Mouse (Mus musculus) heart, postnatal 0 days (tissue): ENCODE data around the gene Phkg1. TPM values are rescaled to one million over a fixed set of nuclear protein-coding genes. Genes with fewer than 3 reads are reported as not detected.
A peak's percentile ranks its signal among the peaks of the same experiment; 100 is the strongest.

Source experiments
- ATAC-seq: fragments of 200-750 bp; cut with Nextera tagmentation; 2 replicates; pipeline ENCODE4 v1.8.0; 2017; ENCODE audit warnings: low read depth, moderate number of reproducible peaks, moderate library complexity; ENCODE audit not compliant: insufficient read depth
- DNase-seq: peaks from one replicate; pipeline ENCODE4 v3.0.0-alpha.2; 2016; ENCODE audit warnings: low spot score
- H3K27ac ChIP-seq: fragments of 300-500 bp; sonication (generic); 2 replicates; pipeline ENCODE4 v1.5.1; 2014; ENCODE audit warnings: low read depth, mild to moderate bottlenecking
- H3K27me3 ChIP-seq: fragments of 300-500 bp; sonication (generic); 2 replicates; pipeline ENCODE4 v1.6.1; 2014; ENCODE audit warnings: low read length, mixed read lengths; ENCODE audit not compliant: control insufficient read depth, insufficient read depth
- H3K36me3 ChIP-seq: fragments of 300-500 bp; sonication (generic); replicated peaks from 2 replicates; pipeline ENCODE4 v1.6.1; 2014; ENCODE audit warnings: low read length, mixed read lengths; ENCODE audit not compliant: control insufficient read depth, insufficient read depth
- H3K4me1 ChIP-seq: fragments of 300-500 bp; sonication (generic); 2 replicates; pipeline ENCODE4 v1.6.1; 2014; ENCODE audit warnings: antibody characterized with exemption; ENCODE audit not compliant: control insufficient read depth, insufficient read depth
- H3K4me2 ChIP-seq: fragments of 300-500 bp; sonication (generic); 2 replicates; pipeline ENCODE4 v1.6.1; 2014; ENCODE audit warnings: low read depth, mild to moderate bottlenecking, low read length, moderate library complexity
- H3K4me3 ChIP-seq: fragments of 300-500 bp; sonication (generic); 2 replicates; pipeline ENCODE4 v1.5.1; 2014; ENCODE audit warnings: low read depth, low read length
- H3K9ac ChIP-seq: fragments of 300-500 bp; sonication (generic); replicated peaks from 2 replicates; pipeline ENCODE4 v1.6.1; 2014; ENCODE audit warnings: low read depth, low read length, mixed read lengths
- H3K9me3 ChIP-seq: fragments of 300-500 bp; sonication (generic); replicated peaks from 2 replicates; pipeline ENCODE4 v1.6.1; 2016; ENCODE audit warnings: low read length; ENCODE audit not compliant: control insufficient read depth
- CTCF ChIP-seq: IDR thresholded peaks from 2 replicates; pipeline ENCODE4 v1.5.1; 2016; ENCODE audit warnings: antibody characterized with exemption, control low read depth, low read depth
- EP300 ChIP-seq: IDR thresholded peaks from 2 replicates; pipeline ENCODE4 v1.6.1; 2016; ENCODE audit warnings: antibody characterized with exemption, low read depth
- WGBS: fragments of 180-500 bp; shearing (Covaris S2); extraction: QIAGEN DNeasy Blood & Tissue Kit; methylation state at CpG from one replicate; pipeline ENCODE4 v1.1.7; 2014; 5-methylcytosine and 5-hydroxymethylcytosine counted together
- polyA plus RNA-seq: library from polyadenylated mRNA; unstranded; fragments of >200 nt; fragmentation: Nextera tagmentation; extraction: Ambion mirVana; gene quantifications from 2 replicates; pipeline ENCODE4 v1.2.1, GENCODE M21; 2015
- total RNA-seq: library from RNA; depleted of rRNA; stranded (reverse); fragments of >200 nt; gene quantifications from 2 replicates; pipeline ENCODE4 v1.2.3, GENCODE M21; 2014; ENCODE audit warnings: low replicate concordance

Phkg1 gene
- total and polyA plus RNA-seq, 2 experiments from 2014 or later, result 2.5 to 9.6 TPM

GRCm38 (mm10) chr5:129914024-129914423 is 15.7 kb upstream of the Phkg1 start:
- Histone ChIP-seq H3K27ac (no peak overlapping the region), H3K9ac (no peak overlapping the region), H3K4me1 (no peaks in the 10 kb centered on the region), H3K9me3 (no peaks in the 10 kb centered on the region), H3K27me3 (no peaks in the 10 kb centered on the region), H3K36me3 (no peaks in the 10 kb centered on the region), H3K4me2 (no peak overlapping the region), H3K4me3 (no peak overlapping the region)
- DNase-seq, result no peak
- no peak for ATAC-seq
- 27% methylated on average over 2 of the region's 2 CpGs for WGBS
- TF ChIP-seq CTCF, result peak; percentile 45
- TF ChIP-seq EP300, result no peak

DNA sequence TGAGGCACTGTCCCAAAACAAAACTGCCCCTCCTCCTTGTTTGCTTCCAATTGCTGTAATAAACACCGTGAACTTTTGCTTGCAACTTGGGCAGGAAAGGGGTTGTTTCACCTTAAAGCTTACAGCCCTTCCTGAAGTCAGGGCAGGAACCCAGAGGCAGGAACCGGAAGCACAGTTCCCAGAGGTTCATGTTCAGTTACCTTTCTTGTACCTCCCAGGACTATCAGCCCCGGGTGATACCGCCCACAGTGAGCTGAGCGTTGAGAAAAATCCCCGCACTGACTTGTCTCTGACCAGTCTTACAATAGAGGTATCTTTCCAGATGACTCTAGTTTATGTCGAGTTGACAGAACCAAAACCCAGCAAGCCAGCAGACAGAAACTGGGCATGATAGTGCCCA is 11.2 kb upstream of the Phkg1 start:
- no peaks in the 10 kb centered on the region for H3K36me3 ChIP-seq
- no peak overlapping the region for H3K9ac ChIP-seq
- no peak for ATAC-seq
- H3K4me3 ChIP-seq, result no peak overlapping the region
- no peak overlapping the region for H3K27ac ChIP-seq
- TF ChIP-seq CTCF (no peak), EP300 (no peak)
- no peaks in the 10 kb centered on the region for H3K9me3 ChIP-seq
- H3K4me1 ChIP-seq, result 0 out of 2 replicates have a peak, but pooled peaks cover 4% of the 10 kb centered on the region
- no peak for DNase-seq
- H3K27me3 ChIP-seq, result no peaks in the 10 kb centered on the region
- no peak overlapping the region for H3K4me2 ChIP-seq
- 74% methylated on average over 7 of the region's 7 CpGs for WGBS

- peak overlapping the region; percentile 58 for H3K4me3 ChIP-seq
- ATAC-seq, result no peak
- H3K4me2 ChIP-seq, result peak overlapping the region; percentile 77
- TF ChIP-seq EP300, result no peak
- no peak for TF ChIP-seq CTCF
- no peak overlapping the region for H3K27ac ChIP-seq
- no peaks in the 10 kb centered on the region for H3K9me3 ChIP-seq
- H3K9ac ChIP-seq, result 0 out of 2 replicates have a peak overlapping the region, but pooled peaks have one; percentile 51
- DNase-seq, result no peak
- 0 out of 2 replicates have a peak, but pooled peaks cover 4% of the 10 kb centered on the region for H3K4me1 ChIP-seq
- WGBS, result 69% methylated on average over 9 of the region's 9 CpGs
- H3K36me3 ChIP-seq, result no peaks in the 10 kb centered on the region
- no peaks in the 10 kb centered on the region for H3K27me3 ChIP-seq
Measured at GRCm38 (mm10) chr5:129909147-129909546, 10.8 kb upstream of the Phkg1 start.

GRCm38 (mm10) chr5:129908242-129908965 is 10.1 kb upstream of the Phkg1 start, which contains the start of gene Nupr1l:
Gene Nupr1l, plus strand, starts transcription at chr5:129908540.
- H3K27me3 ChIP-seq, result no peaks in the 10 kb centered on the region
- peak within 1 kb of the TSS; percentile 58 for H3K4me3 ChIP-seq
- 0 out of 2 replicates have a peak, but pooled peaks cover 4% of the 10 kb centered on the region for H3K4me1 ChIP-seq
- no peaks in the 10 kb centered on the region for H3K36me3 ChIP-seq
- TF ChIP-seq EP300 (peak; percentile 68; the same call in 1 of the 2 replicates), CTCF (peak; percentile 27)
- peak within 1 kb of the TSS; percentile 77 for H3K4me2 ChIP-seq
- peak within 1 kb of the TSS; percentile 51 for H3K9ac ChIP-seq
- DNase-seq (peak; percentile 91), ATAC-seq (peak; percentile 97)
- under 1% methylated on average over 63 of the region's 63 CpGs for WGBS
- peak within 1 kb of the TSS; percentile 82 for H3K27ac ChIP-seq
- H3K9me3 ChIP-seq, result no peaks in the 10 kb centered on the region

GRCm38 (mm10) chr5:129907775-129908174 is 9.4 kb upstream of the Phkg1 start:
- WGBS, result 28% methylated on average over 4 of the region's 4 CpGs

More at GRCm38 (mm10) chr5:129907775-129908174, 9.4 kb upstream of the Phkg1 start:
- peak overlapping the region; percentile 51 for H3K9ac ChIP-seq
- no peaks in the 10 kb centered on the region for H3K27me3 ChIP-seq
- peak overlapping the region; percentile 58 for H3K4me3 ChIP-seq
- no peaks in the 10 kb centered on the region for H3K9me3 ChIP-seq
- TF ChIP-seq EP300, result no peak
- TF ChIP-seq CTCF, result no peak
- no peak overlapping the region for H3K27ac ChIP-seq
- ATAC-seq (no peak), DNase-seq (no peak)
- H3K4me1 ChIP-seq, result 0 out of 2 replicates have a peak, but pooled peaks cover 4% of the 10 kb centered on the region
- peak overlapping the region; percentile 77 for H3K4me2 ChIP-seq
- no peaks in the 10 kb centered on the region for H3K36me3 ChIP-seq
